Mouse (Mus musculus): Measurements from ENCODE around the gene Spdef.

Spdef gene

DNA sequence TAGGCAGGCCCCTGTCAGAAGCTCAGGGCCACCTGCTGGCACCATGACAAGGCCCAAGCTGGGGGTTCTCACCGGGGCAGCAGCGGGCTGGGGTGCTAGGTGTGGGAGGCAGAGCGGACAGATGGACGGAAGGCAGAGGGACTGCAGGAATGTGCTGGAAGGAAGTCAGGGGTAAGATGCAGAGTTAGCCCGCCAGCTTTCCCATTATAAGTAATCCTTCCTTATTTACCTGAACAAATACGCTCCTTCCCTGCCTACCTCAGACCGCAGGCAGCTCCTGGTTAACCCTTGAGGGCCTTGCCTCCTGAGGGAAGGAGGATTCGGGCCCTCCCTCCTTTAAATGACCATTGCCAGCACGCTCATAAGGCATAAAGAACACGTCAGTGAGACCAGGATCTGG lies at the start of gene Spdef:
TSS of gene Spdef (minus strand) at position 186 of the 400 bp plus-strand sequence.
- DNase-seq (ENCODE audit: low spot score), result no peak

DNA sequence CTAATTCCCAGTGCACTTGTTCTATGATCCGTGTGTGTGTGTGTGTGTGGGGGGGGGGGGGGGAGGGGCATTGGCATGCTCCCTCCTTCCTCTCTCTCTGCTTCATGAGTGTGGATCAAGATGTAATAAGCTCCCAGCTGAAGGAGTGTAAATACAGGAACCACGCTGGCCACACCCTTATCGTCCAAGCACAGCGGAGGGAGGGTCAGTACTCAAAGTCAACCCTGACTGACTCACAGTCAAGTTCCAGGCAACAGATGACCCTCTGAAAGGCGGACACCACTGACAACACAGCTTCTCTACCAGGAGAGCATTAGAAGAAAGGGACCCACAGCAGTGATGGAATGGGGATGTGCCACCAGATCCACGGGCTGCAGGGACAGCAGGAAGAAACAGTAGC lies 49.1 kb upstream of the Spdef start:
- no peak for DNase-seq (ENCODE audit: low spot score)

DNA sequence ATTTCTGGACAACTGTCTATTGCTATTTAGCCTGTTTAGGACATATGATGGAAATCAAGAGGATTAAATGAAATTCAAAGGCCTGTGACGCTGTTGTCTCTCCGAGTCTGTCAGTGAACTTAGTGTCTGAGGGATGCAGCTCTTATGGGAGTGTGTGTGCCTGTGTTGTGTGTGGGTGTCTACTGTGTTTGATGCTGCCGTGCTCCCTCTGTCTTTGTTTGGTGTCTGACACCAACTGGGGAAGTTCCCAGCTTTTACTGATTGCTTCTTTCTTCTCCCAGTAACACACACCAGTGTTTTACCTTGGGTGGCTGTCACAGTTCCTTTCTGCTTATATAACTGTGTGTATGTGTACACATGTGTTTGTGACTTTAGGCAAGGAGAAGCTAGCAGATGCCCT lies 45.4 kb upstream of the Spdef start:
- DNase-seq (ENCODE audit: low spot score), result no peak

DNA sequence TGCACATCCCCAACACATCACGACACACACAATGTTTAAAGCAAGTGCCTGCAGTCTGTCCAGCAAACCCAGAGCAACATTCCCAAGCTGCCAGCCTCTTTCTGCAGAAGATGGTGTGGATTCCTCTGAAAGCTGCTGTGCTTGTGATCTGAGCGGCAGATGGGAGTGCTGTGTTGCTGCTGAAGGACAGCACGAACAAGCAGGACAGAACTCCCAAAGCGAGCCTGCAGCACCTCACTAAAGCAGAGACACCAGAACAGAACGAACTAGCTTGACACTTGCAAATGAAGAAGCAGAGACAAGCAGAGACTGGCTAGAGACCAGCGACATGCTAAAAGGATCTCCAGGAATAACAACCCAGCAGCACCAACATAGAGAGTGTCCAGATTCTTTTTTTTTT lies 42.9 kb upstream of the Spdef start:
- no peak for DNase-seq (ENCODE audit: low spot score)

DNA sequence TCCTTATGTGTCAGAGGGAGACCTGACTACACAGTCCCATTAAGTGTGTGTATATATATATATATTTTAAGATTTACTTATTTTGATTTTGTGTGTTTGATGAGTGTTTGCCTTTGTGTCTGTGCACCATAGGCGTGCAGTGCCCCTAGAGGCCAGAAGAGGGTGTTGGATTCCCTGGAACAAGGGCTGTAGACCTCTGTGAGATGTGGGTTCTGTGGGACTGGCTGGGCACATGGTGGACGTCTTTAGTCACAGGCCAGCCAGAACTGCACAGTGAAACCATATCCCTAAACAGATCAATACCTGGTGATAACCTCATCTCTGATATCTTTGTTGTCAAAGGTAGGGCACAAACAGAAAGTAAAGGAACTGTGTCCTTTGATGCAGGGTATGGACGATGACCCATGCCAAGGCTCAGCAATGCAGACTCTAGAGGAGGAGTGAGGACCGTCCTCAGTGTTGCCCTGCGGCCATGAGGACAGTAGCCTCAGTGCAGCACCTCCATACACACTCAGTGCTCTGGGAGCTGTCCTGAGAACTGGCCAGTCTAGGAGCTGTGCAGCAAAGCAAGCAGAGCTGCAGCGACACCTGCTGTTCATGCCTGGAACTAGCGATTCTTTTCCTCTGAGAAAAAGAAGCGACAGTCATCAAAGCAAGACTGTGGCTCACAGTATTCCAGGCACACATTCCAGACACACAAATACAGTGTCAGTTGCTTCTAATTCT lies 40.2 kb upstream of the Spdef start:
- no peak for DNase-seq (ENCODE audit: low spot score)

DNA sequence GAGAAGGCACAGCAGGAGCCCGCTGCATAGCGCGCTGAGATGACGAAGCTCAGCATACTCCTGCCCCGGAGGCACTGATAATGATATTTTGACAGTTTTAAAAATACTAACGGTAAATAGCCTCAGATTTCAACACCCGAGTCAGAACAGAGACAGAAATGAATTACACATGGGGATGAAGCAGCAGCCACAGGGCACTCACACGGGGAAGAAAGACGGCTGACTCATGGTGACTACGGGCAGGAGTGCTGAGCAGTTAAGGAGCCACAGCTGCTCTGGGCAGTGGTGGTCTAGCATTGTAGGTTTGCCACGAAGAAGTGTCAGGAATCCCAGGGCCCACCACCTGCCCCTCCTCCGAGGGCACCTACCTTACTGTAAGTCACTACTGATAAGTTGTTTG lies 38.8 kb upstream of the Spdef start:
- no peak for DNase-seq (ENCODE audit: low spot score)

DNA sequence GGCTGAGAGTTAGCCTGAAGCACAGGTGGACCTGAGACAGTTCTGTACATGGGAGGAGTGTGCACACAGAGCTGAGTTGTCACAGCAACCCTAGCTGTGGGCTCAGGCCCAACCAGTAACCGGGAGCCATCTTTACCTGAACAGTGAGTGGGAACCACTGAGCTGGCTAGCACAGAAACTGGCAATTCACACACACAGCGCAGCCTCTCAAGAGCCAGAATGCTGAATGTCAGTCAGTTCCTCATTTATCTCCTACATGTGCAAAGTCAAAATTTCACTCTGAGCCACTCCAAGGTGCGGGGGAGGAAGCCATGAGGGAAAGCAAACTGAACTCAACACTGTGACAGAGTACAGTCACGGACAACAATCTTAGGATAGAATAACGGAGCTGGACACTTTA lies 38.4 kb upstream of the Spdef start:
- no peak for DNase-seq (ENCODE audit: low spot score)

DNA sequence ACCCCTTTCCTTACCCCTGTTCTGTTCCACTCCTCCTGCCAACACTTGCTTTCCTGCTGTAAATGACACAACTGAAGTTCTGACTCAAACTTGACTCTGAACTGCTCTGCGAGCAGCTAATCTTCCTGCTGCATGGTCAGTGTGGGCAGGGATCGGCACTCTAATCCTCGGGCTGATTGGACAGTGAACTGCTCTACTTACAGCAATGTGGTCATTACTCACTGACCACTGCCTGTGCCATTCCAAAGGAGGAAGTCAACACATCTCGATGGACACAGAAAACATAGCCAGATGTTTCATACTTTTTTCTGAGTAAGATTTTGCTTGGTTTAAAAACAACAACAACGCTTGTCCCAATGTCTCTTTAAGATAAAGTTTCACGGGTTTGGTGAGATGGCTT lies 36.3 kb upstream of the Spdef start:
- DNase-seq (ENCODE audit: low spot score), result no peak

DNA sequence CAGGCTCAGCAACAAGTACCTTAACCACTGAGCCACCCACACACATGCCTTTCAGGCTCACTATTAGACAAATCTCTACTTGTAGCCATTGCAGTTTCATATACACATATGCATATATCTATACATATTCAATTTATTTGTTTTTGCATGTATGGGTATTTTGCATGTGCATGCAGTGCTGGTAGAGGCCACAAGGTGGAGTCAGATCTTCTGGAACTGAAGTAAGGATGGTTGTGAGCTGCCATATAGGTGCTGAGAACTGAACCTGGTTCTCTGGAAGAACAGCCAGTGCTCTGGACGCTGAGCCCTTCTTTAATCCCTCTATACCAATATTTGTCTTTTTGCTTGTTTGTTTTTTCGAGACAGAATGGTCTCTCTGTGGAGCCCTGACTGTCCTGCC lies 35.7 kb upstream of the Spdef start:
- DNase-seq (ENCODE audit: low spot score), result no peak

DNA sequence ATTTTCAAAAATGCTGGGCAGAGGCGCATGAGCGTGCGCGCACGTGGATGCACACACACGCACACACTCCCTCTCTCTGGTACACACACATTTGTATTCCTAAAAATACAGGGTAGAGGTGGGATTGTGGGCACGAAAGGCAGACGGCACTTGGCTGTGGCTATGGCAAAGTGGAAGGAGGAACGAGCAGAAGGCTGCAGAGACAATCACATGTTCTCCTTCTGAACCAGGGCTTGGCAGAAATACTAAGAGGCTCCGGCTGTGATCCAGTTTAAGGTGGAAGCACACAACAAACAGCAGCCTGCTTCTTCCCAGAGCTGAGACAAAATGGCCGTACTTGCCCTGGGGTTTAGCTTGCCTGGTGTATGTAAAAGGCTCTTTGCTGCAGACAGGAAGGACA lies 34.1 kb upstream of the Spdef start:
- DNase-seq (ENCODE audit: low spot score), result no peak

DNA sequence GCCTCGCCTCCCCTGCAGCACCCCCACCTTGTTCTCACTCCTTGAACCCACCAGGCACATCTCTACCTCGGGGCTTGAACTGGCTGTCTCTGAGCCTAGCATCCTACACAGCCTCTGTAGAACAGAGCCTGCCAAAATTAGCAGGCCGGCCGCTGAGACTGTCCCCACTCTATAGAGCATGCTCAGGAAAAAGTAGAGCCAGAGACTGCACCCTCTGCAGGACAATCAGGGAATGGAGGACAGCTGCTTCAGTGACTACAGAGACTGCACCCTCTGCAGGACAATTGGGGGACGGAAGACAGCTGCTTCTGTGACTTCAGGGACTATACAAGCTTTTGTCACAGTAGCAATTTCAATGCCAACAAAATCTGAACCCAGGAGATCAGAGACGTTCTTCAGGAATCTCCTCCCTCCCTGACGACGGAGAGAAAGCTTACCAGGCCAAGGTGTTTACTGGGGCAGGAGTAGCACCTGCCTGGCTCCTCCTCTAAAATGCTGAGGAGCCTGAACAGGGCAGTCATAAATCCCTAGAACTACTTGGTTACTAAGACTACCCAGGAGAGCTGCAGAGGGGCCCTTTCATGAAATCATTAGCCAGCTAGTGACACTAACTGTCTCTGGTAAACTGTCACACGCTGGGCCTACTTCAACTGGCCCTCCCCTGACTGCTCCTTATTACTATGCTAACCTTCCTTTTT lies 33.0 kb upstream of the Spdef start:
- peak; percentile 37 for DNase-seq (ENCODE audit: low spot score)

DNA sequence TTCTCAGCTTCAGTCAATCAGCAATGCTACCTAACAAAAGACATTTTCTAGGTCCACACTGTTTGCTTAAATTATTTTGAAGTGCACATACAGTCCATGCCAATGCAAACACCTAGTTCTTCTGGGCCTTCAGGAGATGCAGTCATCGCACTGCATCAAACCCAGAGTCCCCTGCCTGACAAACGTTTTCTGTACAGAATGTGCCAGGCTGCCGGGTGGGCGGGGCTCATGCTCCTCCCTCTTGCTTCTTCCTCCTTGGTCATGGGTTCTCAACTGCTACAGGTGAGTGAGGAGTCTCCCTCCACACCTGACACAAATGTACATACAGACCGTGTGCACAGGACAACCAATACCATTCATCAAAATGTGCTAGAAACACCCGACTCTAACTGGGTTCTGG lies 31.4 kb upstream of the Spdef start:
- DNase-seq (ENCODE audit: low spot score), result no peak

DNA sequence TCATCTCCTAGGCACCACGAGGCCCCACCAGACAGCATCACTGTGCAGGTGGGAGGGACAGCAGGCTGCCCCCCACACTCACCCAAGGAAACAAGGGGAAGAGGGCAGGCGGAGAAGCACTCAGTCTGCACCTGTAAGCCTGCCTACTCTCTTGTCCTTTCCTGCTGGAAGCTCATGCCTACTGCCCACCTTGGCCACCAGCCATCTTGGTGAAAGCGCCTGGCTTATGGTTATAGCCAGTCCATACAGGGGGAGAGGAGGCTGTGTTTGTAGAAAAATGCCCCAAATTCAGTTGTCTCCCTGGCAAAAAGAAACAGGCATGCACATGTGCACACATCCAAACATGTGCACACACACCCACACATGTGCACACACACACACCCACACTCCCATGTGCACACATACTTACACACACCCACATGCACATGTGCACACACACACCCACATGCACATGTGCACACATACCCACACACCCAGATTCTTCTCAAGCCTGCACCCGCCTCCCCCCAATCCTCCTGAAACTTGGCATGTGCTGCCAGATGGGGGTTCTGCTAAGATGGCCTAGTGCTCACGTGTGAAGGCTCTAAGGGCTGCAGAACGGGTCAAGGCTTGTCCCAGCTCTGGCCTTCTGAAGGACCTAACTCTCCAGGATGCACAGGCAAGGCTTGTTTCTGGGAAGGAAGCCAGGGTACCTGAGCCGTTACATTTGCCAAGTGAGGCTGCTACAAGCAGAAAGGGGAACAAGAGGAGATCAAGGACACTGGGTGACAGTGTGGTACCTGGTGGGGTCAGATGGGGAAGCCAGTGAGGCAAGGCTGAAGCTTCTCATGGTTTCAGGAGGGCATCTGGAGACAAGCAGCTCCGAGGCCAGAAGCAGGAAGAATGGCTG lies 22.8 kb upstream of the Spdef start:
- DNase-seq (ENCODE audit: low spot score), result no peak

DNA sequence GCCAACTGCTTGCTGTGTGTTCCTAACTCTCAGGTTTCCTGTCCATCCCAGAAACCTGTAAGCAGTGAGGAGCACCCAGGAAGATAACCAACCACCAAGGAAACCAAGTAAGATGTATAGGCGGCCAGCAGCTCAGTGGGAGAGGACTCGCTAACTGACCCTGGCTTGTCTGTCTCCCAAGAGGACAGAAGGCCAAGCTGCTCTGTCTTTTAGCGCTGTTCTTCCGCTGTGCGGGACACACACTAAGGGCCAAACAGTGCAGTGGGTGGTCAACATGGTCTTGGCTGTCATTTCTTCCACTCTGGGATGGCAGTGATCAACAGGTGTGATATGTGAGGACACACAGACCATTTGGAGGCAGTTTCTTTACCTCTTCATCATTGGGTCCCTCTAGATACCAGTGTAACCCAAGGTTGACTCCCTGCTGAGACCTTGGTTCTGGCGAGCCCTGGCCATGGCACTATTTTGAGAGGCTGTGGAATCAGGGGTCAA lies 21.7 kb upstream of the Spdef start:
- no peak for DNase-seq (ENCODE audit: low spot score)

DNA sequence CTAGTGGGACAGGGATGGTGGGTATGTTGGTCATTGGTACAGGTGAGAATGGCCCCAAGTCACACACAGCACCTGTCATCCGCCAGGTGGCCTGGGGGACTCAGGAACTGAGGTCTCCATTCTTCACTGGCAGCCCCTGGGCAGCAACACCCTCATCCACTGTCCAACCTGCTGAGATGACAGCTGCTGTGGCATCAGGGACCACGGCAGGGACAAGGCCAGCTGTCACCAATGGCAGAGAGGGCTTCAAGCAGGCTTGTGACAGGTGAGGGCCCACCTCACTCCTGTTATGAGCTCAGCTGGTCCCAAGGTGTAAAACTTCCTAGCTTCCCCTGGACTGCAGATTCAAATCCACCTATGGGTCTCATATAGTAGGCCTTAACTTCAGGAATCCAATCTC lies 19.4 kb upstream of the Spdef start:
- no peak for DNase-seq (ENCODE audit: low spot score)

DNA sequence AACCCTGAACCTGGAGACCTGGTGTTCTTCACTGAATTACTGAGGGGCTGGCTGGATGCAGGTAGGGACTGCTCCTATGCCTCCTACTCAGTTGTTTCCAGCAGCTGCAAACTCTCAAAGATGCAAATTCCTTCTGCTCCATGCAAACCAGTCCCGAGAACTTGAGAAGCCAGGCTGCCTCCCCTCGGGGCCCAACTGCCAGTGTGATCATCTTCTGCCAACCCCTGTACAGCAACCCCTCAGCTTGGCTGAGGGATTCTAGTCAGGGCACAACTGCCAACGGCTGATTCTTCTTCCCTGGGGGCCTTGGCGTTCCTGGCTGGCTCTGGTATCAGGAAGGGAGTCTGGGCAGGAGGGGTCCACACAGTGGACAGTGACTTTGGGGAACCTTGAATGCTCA lies 17.7 kb upstream of the Spdef start:
- DNase-seq (ENCODE audit: low spot score), result no peak

DNA sequence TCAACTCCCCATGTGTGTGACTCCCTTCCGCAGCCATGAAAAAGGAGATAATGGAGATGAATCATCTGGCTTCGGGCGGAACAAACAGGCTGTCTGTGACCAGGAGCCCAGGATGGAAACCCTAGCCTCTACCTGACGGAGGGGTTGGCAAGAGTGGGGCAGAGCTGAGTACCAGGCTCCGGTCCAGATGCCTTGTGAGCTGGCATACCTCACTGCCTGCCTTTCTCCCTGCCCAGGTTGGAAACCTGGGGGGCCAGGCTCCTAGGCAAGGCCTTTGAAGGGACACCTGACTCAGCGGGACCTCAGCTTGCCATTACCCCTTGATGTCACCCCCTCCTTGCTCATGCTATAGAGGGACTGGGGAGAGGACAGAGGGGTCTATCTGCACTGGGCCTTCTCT lies 12.2 kb upstream of the Spdef start:
- no peak for DNase-seq (ENCODE audit: low spot score)

DNA sequence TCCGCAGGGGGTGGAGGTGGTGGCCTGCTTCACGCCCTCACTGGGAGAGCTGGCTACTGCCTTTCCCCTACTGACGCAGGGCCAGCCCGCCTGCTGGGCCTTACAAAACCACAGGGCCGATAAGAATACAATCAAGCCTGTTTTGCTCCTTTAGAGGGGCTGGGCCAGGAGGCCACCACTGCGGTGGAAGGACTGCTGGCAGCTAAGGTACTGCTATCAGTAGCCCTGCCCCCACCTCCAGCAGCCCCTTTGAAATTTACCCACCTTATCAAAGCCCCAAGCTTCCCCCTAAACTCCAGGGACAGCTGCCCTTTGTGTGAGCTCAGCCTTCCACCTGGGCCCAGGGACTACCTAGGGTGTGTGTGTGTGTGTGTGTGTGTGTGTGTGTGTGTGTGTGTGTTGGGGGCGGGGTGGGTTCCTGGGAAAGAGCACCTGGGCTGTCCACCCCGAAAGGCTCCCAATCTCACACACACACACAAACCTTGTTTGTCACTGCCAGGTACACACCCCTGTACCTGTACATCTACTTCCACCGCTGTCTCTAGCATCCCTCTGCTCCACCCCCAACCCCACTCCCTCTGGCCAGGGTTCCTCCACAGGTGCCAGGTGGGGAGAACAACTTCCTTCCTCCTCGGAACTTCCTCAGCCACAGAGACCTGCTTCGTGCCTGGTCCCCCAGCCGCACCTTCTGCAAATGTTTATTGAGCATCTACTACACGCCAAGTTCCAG lies 5.8 kb upstream of the Spdef start:
- no peak for DNase-seq (ENCODE audit: low spot score)

DNA sequence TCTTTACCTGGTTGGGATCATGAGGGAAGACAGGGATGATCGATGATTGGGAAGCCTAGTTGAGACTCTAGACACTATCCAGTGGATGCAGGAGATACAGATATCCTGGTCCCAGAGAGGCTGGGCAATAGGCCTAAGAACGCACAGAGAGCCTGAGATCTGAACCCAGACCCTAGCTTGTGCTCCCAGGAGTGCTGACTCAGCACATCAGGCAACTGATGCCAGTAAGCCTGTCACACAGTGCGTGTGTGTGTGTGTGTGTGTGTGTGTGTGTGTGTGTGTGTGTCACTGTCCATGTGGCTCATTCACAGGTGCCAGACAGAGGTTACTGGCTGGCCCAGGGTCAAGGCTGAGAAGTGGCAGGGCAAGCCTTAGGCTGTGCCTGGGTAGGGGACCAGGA lies 3.9 kb upstream of the Spdef start:
- DNase-seq (ENCODE audit: low spot score), result no peak

DNA sequence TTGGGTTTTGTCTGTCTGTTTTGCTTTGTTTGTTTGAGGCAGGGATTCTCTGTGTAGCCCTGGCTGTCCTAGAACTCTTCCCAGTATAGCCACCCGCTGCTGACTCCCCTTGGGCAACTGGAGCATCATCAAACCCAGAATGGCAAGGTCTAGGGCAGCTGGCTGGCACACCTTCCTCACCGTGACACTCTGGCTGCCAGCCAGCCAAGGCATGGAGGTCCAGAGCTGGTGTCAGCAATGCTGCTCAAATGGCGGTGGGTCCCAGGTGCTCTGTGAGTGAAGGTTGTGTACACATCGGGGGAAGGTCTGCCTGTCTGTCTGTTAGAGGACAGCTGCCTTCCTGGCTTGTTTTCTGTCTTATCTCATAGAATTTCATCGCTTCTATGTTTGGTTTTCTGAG lies 3.4 kb upstream of the Spdef start:
- no peak for DNase-seq (ENCODE audit: low spot score)

DNA sequence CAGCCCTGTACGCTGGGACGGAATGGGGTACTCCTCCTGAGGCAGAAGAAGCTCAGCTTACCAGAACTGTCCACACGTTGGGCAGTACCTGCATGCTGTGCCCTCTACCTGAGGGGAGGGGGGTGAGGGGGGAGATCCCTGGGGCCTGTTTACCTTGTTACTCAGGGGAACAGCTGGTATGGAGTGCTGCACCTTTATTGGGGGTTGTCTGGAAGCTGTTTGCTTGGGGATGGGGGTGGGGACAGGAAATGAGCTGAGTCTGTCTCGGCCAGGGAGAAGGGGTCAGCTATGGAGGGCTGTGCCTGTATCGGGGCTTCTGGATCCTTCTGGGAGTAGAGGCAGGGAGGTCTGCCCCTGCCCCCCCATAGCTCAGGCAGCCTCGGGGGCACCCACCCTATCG lies 2.2 kb downstream of the Spdef start:
- DNase-seq (ENCODE audit: low spot score), result no peak

DNA sequence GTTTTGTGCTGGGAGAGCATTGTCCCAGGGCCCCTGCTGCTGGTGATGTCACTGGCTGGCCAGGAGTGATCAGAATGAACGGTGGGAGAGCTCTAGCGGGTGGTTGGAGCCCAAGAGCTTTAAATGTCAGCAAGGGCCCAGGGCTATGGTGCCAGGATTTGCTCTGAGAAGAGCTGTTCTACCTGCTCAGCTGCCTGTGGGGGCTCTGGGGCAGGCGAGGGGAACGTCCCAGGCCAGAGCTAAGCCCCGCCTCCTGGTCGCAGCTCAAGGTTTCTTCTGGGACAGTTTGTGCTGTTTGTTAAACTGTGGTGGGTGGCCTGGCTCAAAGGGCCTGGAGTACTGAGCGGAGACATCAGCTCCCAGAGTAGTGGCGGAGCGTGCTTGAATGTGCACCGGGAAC lies 3.3 kb downstream of the Spdef start:
- no peak for DNase-seq (ENCODE audit: low spot score)
